Mouse (Mus musculus) embryonic facial prominence, embryonic 14.5 days (tissue): ENCODE data around the gene Dcxr. TPM values are rescaled to one million over a fixed set of nuclear protein-coding genes. Genes with fewer than 3 reads are reported as not detected.
"Not testable (repeated sequence)": the region's sequence is repeated elsewhere in the genome, so short reads cannot be mapped to it uniquely, and the experiment has no call there.

ENCODE experiments used
- ATAC-seq: fragments of 200-750 bp; cut with Nextera tagmentation; 2 replicates; pipeline ENCODE4 v1.8.0; 2017; ENCODE audit warnings: low read depth, moderate number of reproducible peaks, moderate TSS enrichment
- DNase-seq: peaks from one replicate; pipeline ENCODE4 v3.0.0-alpha.2; 2015; ENCODE audit warnings: low spot score
- H3K27ac ChIP-seq: fragments of 300-500 bp; sonication (generic); replicated peaks from 2 replicates; pipeline ENCODE4 v1.5.1; 2014; ENCODE audit warnings: low read depth, mild to moderate bottlenecking, low read length, moderate library complexity
- H3K27me3 ChIP-seq: fragments of 300-500 bp; sonication (generic); replicated peaks from 2 replicates; pipeline ENCODE4 v1.6.1; 2014; ENCODE audit warnings: low read length; ENCODE audit not compliant: control insufficient read depth, insufficient read depth
- H3K36me3 ChIP-seq: fragments of 300-500 bp; sonication (generic); 2 replicates; pipeline ENCODE4 v1.6.1; 2014; ENCODE audit warnings: low read length, mixed read lengths; ENCODE audit not compliant: control insufficient read depth, insufficient read depth
- H3K4me1 ChIP-seq: fragments of 300-500 bp; sonication (generic); 2 replicates; pipeline ENCODE4 v1.6.1; 2014; ENCODE audit warnings: antibody characterized with exemption, low read length; ENCODE audit not compliant: control insufficient read depth, insufficient read depth
- H3K4me2 ChIP-seq: fragments of 300-500 bp; sonication (generic); 2 replicates; pipeline ENCODE4 v1.6.1; 2014; ENCODE audit warnings: low read depth, mild to moderate bottlenecking, low read length, moderate library complexity, mixed read lengths
- H3K4me3 ChIP-seq: fragments of 300-500 bp; sonication (generic); 2 replicates; pipeline ENCODE4 v1.5.1; 2014; ENCODE audit warnings: low read depth, mild to moderate bottlenecking, low read length
- H3K9ac ChIP-seq: fragments of 300-500 bp; sonication (generic); 2 replicates; pipeline ENCODE4 v1.6.1; 2014; ENCODE audit warnings: low read depth, mild to moderate bottlenecking, low read length, moderate library complexity, mixed read lengths
- H3K9me3 ChIP-seq: fragments of 300-500 bp; sonication (generic); 2 replicates; pipeline ENCODE4 v1.6.1; 2016; ENCODE audit warnings: low read length; ENCODE audit not compliant: control insufficient read depth
- WGBS: fragments of 180-500 bp; shearing (Covaris S2); extraction: QIAGEN DNeasy Blood & Tissue Kit; methylation state at CpG from one replicate; pipeline ENCODE4 v1.1.7; 2014; 5-methylcytosine and 5-hydroxymethylcytosine counted together
- polyA plus RNA-seq: library from polyadenylated mRNA; unstranded; fragments of >200 nt; fragmentation: Nextera tagmentation; extraction: Ambion mirVana; gene quantifications from 2 replicates; pipeline ENCODE4 v1.2.1, GENCODE M21; 2014

The Dcxr gene
- polyA plus RNA-seq, 1 experiment from 2014 or later = 27.0 TPM

DNA sequence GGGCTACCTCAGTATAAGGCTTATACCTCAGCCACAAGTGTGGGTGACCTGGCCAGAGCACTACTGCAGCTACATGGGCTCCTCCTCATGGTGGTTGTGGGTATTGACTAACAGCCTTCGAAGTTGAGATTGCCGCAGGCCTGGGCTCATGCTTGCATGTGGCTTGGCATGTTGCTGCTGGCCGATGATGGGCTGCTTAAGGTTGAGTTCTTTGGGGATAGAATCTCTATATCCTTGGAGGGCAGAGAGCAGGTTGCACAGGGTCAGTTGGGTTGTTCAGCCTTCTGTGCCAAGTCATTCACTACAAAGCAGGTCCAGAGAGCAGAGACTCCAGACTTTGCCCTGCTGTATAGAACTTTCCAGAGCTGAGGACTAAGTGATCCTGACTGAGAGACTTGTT lies 47.2 kb downstream of the Dcxr start:
- DNase-seq = no peak
- H3K9me3 ChIP-seq = no peaks in the 10 kb centered on the region
- no peak overlapping the region for H3K4me3 ChIP-seq
- WGBS = 57% methylated on average over 3 of the region's 3 CpGs
- H3K27ac ChIP-seq = no peak overlapping the region
- no peak overlapping the region for H3K9ac ChIP-seq
- H3K4me2 ChIP-seq = no peak overlapping the region
- H3K4me1 ChIP-seq = no peaks in the 10 kb centered on the region
- no peaks in the 10 kb centered on the region for H3K27me3 ChIP-seq
- peaks cover 55% of the 10 kb centered on the region for H3K36me3 ChIP-seq
- ATAC-seq = no peak

DNA sequence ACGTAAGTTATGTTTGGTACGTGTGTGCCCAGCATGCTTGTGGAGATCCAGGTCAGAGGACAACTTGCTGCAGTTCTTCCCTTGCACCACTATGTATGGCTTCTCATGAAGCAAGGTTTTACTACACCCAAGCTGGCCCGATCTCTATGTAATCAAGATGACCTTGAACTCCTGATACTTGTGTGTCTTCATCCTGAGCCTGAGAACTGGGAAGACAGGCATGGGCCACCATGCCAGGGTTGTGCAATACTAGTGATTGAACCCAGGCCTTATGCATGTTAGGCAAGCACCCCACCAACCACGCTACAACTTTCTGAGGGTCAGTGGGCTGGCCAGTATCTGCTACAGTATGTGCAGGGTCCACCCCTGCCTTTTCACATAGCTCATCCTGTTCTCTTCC lies 50.1 kb downstream of the Dcxr start:
- Histone ChIP-seq H3K9ac (no peak overlapping the region), H3K4me2 (no peak overlapping the region), H3K4me1 (peaks cover 11% of the 10 kb centered on the region; the same call in 1 of the 2 replicates), H3K27me3 (no peaks in the 10 kb centered on the region), H3K9me3 (no peaks in the 10 kb centered on the region), H3K4me3 (no peak overlapping the region), H3K27ac (no peak overlapping the region), H3K36me3 (peaks cover 47% of the 10 kb centered on the region)
- DNase-seq (no peak), ATAC-seq (no peak)
- WGBS = 88% methylated on average over 4 of the region's 4 CpGs

- not testable (repeated sequence) for H3K4me3 ChIP-seq, DNase-seq, H3K9me3 ChIP-seq, ATAC-seq, H3K4me2 ChIP-seq, H3K27ac ChIP-seq, H3K9ac ChIP-seq, H3K27me3 ChIP-seq
- Histone ChIP-seq H3K4me1 (peaks cover 11% of the 10 kb centered on the region; the same call in 1 of the 2 replicates), H3K36me3 (peaks cover 40% of the 10 kb centered on the region)
- 82% methylated on average over 4 of the region's 5 CpGs for WGBS
Observed at GRCm38 (mm10) chr11:120675875-120676274, 51.2 kb downstream of the Dcxr start.

Other genes starting within 250 kb of the Dcxr start
- gene Mrpl12, start 242.7 kb downstream of the Dcxr start, polyA plus RNA-seq = 135 and 148 TPM in 2 replicates
- 47.6 and 53.1 TPM in 2 replicates for gene Slc25a10, start 235.4 kb downstream of the Dcxr start, polyA plus RNA-seq
- gene Gcgr, start 196.6 kb downstream of the Dcxr start, polyA plus RNA-seq = 1.0 and 1.4 TPM in 2 replicates
- 238 and 253 TPM in 2 replicates for gene Mcrip1, start 177.6 kb downstream of the Dcxr start, polyA plus RNA-seq
- gene Ppp1r27, start 176.1 kb downstream of the Dcxr start, polyA plus RNA-seq = 9.6 and 9.7 TPM in 2 replicates
- gene P4hb, start 154.0 kb downstream of the Dcxr start, polyA plus RNA-seq = 996 and 1,037 TPM in 2 replicates
- 558 and 609 TPM in 2 replicates for gene Arhgdia, start 145.7 kb downstream of the Dcxr start, polyA plus RNA-seq
- 406 and 433 TPM in 2 replicates for gene Alyref, start 128.9 kb downstream of the Dcxr start, polyA plus RNA-seq
- gene Anapc11, start 128.9 kb downstream of the Dcxr start, polyA plus RNA-seq = 238 and 242 TPM in 2 replicates
- gene Npb, start 118.8 kb downstream of the Dcxr start, polyA plus RNA-seq = 1.3 and 1.8 TPM in 2 replicates
- 88.8 and 97.5 TPM in 2 replicates for gene Pcyt2, start 109.3 kb downstream of the Dcxr start, polyA plus RNA-seq
- gene Sirt7, start 102.0 kb downstream of the Dcxr start, polyA plus RNA-seq = 21.8 and 23.0 TPM in 2 replicates
- gene Mafg, start 93.7 kb downstream of the Dcxr start, polyA plus RNA-seq = 26.3 and 26.8 TPM in 2 replicates
- 56.7 and 64.7 TPM in 2 replicates for gene Pycr1, start 83.5 kb downstream of the Dcxr start, polyA plus RNA-seq
- 3.4 and 3.6 TPM in 2 replicates for gene Myadml2, start 79.1 kb downstream of the Dcxr start, polyA plus RNA-seq
- 3.6 and 4.9 TPM in 2 replicates for gene Notum, start 66.1 kb downstream of the Dcxr start, polyA plus RNA-seq
- gene Aspscr1, start 54.3 kb downstream of the Dcxr start, polyA plus RNA-seq = 93.1 and 100.0 TPM in 2 replicates
- 139 and 145 TPM in 2 replicates for gene Cenpx, start 13.5 kb downstream of the Dcxr start, polyA plus RNA-seq
- 46.5 and 50.7 TPM in 2 replicates for gene Lrrc45, start 13.4 kb downstream of the Dcxr start, polyA plus RNA-seq
- 16.5 and 16.6 TPM in 2 replicates for gene Rac3, start 5.8 kb downstream of the Dcxr start, polyA plus RNA-seq
- 58.3 and 113 TPM in 2 replicates for gene Cbr2, start 4.8 kb upstream of the Dcxr start, polyA plus RNA-seq
- gene Hmga1b, start 35.5 kb upstream of the Dcxr start, polyA plus RNA-seq = 3.0 and 4.8 TPM in 2 replicates
- 32.5 and 36.9 TPM in 2 replicates for gene Rfng, start 56.9 kb upstream of the Dcxr start, polyA plus RNA-seq
- gene Gps1, start 57.0 kb upstream of the Dcxr start, polyA plus RNA-seq = 207 and 219 TPM in 2 replicates
- 51.0 and 63.8 TPM in 2 replicates for gene Dus1l, start 69.1 kb upstream of the Dcxr start, polyA plus RNA-seq
- gene Fasn, start 97.3 kb upstream of the Dcxr start, polyA plus RNA-seq = 67.2 and 77.4 TPM in 2 replicates
- 4.6 and 5.5 TPM in 2 replicates for gene Ccdc57, start 205.6 kb upstream of the Dcxr start, polyA plus RNA-seq
- 35.2 and 39.9 TPM in 2 replicates for gene Slc16a3, start 221.2 kb upstream of the Dcxr start, polyA plus RNA-seq